Mouse (Mus musculus): ENCODE data around the gene Hist1h3i.

Hist1h3i gene

DNA sequence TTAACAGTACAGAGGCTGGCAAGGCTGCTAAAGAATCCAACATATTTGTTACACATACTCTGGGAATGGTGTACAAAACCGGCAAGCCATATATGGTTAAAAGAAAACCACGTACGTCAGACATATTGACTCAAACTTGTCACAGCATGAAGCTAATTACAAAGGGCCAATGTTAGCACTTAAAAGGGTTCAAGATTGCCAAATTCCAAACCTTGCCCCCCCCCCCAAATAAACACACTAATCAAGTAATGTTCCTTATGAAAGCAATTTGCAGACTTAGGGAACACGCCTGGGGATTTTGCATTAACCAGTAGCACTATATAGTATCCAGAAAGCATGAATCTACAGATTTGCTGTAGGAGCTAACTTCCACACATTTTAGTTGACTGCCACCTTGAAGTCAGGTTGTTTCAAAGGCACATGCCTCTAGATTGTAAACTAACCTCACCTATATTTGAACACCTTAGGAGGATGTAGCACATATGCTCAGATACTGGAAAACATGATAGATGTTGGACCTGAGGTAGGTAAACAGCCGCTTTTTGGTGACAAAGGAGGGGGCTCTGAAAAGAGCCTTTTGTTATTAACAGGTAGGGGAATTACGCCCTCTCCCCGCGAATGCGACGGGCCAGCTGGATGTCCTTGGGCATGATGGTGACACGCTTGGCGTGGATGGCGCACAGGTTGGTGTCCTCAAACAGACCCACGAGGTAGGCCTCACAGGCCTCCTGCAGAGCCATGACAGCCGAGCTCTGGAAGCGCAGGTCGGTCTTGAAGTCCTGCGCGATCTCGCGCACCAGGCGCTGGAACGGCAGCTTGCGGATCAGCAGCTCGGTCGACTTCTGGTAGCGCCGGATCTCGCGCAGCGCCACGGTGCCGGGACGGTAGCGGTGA is 562 bp downstream of the Hist1h3i start:
- DNase-seq = peak; percentile 44 to 68

DNA sequence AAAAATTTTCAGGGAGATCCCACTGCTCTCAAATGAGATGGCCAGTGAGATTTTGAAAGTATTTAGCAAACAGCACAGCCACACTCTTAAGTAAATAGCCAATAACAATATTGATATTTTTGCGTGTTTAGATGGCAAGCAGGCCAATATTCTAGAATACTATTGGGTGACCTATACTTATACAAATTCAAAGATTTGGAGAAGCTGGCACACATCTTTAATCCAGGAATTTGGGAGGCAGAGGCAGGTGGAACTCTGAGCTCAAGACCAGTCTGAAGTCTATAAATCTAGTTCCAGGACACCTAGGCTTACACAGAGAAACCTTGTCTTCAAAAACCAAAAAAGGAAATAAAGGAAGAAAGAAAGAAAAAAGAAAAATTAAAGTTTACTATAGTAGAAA is 1.5 kb downstream of the Hist1h3i start:
- DNase-seq = no peak

DNA sequence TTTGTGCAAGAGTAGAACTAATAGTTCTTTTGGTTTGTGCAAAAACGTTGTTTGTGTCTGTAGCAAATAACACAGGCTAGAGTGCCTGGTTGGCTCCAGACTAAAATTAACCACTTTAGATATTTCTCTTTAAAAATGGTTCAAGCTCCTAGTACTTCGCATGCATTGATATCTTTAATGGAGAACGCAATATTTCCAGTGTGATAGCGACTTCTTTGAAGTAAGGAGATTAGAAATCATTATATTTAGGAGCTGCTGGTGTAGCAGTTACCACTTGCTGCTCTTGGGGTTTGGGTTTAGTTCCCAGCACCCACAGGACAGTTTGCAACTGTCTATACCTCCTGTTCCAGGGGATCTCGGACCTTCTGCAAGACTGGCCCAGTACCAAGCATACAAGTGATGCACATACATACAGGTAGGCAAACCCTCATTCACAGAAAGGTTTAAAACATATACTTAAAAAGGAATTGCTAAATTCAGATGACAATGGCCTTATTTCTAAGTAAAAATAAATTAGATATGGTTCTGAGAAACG is 2.1 kb downstream of the Hist1h3i start:
- no peak for DNase-seq

DNA sequence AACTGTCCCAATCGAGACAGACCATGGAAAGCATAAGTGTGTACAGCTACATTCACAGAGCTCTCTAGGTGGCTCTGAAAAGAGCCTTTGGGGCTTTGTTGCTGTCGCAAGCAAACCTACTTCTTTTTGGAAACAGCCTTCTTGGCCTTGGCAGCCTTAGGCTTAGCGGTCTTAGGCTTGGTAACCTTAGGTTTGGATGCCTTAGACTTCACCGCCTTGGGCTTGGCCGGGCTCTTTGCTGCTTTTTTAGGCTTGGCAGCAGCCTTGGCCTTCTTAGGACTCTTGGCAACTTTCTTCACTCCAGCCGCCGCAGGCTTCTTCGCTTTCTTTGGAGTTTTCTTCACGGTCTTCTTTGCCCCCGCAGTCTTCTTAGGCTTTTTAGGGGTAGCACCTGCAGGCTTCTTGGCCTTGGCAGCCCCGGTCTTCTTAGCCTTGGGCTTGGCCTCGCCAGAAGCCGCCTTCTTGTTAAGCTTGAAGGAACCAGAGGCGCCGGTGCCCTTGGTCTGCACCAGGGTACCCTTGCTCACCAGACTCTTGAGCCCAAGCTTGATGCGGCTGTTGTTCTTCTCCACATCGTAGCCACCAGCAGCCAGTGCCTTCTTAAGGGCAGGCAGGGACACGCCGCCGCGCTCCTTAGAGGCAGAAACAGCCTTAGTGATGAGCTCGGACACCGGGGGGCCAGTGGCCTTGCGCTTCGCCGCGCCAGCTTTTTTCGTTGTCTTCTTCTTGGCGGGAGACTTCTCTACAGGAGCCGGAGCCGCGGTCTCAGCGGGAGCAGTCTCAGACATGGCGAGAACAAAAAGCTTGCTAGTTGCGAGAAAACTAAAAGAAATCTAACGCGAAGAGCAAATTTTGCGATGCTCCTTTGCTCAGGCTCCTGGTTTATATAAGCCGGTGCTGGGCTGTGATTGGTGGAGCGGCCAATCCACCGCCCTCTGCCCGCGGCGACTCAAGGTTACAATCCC is 3.1 kb downstream of the Hist1h3i start, which contains the start of gene Hist1h1b:
Gene Hist1h1b, minus strand, starts transcription at position 859 of the 965 bp plus-strand sequence.
- DNase-seq = peak; percentile 59 to 62

DNA sequence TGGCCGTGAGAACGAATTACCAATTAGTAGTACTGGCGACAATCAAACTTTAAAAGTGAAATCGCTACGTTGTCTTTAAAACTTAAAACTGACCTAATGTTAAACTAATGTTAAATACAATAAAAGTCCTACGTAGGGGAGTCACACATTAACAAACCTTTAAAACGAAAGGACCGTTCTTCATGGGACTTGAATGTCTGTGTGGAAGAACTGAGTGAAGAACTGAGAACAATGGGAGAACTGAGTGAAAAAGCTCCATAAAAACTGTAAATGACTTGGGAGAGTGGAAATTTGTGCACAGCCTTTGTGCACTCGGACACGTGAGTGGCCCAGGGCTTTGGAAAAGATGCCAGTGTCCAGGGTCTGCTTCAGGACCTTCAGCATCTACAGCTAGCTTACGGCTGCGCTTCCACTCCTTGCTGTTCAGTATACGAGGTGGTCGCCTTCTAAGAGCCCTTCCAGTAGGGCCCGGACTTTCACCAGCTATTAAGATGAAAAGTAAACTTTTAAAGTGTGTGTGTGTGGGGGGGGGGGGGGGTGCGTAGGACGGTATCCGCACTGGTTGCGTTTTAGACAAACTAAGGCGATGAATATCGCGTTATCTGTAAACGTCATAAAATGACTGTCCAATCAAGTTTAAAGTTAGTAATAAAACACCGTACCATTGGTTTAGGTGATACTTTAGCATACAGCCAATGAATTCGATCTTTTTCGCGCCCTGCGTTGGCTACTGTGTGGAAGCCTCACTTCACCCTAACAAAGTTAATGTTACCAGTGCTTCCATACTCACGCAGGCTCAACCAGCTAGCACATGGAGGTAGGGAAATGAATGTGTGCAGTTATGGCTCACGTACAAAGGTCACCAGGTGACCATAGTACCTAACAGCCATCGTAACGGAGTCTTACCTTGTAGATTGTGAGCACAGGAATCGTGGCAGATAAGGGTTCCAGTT is 4.1 kb downstream of the Hist1h3i start:
- peak; percentile 73 to 76 for DNase-seq

DNA sequence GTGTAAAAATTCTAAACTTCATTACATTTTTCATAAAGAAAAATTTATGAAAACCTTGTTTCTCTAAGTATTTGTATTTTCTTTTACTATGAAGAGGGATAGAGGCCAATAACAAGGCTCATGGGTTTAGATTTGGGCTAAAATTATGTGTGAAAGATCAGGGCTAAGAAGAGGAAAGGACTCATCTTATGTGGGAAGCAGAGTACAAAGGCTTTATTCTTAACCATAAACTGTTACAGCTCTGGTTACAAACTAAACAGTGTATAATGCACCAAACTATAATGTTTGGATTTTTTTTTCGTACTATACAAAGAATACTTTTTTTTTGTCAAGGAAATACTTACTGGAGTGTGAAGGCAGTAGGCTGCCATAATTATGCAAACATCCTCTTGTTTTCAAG is 27.5 kb downstream of the Hist1h3i start:
- no peak for DNase-seq

DNA sequence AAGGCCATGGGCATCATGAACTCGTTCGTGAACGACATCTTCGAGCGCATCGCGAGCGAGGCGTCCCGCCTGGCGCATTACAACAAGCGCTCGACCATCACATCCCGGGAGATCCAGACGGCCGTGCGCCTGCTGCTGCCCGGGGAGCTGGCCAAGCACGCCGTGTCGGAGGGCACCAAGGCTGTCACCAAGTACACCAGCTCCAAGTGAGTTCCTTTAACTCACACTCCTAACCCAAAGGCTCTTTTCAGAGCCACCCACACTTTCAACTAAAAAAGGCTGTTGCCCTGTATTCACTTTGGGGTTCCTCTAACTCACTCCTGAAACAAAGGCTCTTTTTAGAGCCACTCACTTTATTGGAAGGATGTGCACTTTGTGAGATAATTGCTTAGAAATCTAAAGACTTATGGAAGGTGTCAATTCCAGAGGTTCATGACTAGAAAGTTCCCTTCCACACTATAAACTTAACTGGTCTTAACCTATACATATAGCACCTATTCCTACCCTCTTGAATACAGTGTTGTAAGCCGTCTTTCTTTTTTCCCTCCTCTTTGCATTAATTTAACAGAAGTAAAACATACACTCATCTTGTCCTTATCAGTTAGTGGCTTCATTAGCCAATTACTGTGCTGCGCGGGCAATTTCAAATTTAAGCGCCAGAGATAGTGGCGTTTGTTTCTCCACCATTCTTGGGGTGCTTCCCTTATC is 28.7 kb downstream of the Hist1h3i start:
- DNase-seq = peak; percentile 54 to 56

DNA sequence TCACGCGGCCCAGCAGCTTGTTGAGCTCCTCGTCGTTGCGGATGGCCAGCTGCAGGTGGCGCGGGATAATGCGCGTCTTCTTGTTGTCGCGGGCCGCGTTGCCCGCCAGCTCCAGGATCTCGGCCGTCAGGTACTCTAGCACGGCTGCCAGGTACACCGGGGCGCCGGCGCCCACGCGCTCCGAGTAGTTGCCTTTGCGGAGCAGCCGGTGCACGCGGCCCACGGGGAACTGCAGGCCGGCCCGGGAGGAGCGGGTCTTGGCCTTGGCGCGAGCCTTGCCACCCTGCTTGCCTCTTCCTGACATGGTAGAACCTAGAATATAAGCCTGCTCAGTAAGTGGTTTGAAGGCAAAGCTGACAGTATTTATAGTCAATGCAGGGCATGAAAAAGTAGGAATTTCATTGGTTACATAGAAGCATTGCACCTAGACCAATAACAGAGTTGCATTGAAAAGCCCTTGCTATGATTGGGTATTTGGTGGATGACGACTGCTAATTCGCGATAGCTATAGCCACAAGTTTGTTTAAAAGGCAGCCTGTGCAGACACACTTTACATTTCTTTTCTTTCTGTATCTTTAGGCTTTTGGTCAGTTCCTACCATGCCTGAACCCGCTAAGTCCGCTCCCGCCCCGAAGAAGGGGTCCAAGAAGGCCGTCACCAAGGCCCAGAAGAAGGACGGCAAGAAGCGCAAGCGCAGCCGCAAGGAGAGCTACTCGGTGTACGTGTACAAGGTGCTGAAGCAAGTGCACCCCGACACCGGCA is 29.5 kb downstream of the Hist1h3i start, which contains the start of the genes Hist1h2ak and Hist1h2bn:
Gene Hist1h2ak, minus strand, starts transcription at position 304 of the 762 bp plus-strand sequence.
Gene Hist1h2bn, plus strand, starts transcription at position 600 of the 762 bp plus-strand sequence.
- peak; percentile 68 to 75 for DNase-seq

DNA sequence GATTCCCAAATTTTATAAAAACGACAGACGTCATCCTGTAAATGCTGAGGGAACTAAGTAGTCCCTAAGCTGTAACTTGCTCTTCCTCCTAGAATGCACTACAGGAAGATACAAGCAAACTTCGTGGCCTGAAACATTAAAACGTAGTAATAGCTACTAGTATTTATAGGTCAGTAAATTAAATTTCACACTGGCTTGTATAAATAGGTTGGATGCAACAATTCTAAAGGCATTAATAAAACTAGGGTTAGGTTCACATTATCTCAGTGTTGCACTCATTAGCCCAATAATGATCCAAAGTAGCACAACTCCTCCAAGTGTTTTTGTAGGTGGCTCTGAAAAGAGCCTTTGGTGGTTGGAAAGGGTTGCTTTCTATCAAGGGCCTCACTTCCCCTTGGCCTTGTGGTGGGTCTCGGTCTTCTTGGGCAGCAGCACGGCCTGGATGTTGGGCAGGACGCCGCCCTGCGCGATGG is 30.1 kb downstream of the Hist1h3i start:
- no peak for DNase-seq

DNA sequence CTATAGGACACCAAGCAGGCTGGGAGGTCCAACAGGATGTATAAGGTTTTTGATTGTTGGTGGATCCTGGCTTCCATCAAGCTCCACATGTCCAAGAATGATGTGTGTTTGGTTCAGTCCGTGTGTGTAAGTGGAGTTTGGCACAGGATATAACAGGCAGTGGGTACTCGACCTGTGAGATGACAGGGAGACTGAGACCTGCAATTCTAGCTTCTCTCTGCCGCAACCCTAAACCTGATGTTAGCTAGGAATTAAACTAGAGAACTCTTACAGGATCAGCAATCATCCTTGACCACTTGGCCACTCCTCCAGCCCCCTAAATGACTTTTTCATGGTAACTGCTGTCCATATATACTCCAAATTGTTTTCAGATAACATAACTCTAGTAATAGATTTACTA is 30.8 kb downstream of the Hist1h3i start:
- no peak for DNase-seq

DNA sequence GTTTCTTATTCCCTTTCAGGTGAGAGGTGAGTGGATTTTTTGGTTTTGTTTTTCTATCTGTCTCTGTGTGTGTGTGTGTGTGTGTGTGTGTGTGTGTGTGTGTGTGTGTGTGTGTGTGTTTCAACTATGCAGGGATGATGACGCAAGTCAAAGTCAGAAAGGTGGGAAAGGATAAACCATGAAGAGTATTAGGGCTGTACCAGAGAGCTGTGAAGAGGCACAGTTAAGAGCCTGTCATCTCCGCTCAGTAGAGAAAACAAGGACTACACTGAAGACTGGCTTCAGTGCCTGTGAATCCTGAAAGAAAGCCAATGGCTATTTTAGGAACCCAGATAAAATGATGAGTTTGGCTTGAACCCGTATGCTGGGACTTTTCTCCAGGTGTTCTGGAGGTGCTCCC is 31.3 kb downstream of the Hist1h3i start:
- DNase-seq = no peak

DNA sequence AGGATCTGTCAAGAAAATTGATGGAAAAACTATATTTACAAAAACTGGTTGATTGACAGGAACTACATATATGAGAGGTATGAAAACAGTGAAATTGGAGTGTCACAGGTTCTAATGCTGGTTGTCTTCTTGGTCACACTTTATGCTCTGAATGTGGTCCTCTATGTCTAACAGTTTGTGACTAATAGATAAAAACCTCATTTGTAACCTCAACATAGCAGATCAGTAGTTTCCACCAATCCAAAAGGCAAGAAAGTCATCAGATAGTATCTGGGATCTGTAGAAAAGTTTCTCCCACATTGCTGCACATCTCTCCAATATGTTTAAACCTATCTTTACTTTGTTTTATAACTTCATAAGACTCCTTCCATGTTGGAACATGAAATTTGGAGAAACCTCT is 31.8 kb downstream of the Hist1h3i start:
- DNase-seq = no peak

DNA sequence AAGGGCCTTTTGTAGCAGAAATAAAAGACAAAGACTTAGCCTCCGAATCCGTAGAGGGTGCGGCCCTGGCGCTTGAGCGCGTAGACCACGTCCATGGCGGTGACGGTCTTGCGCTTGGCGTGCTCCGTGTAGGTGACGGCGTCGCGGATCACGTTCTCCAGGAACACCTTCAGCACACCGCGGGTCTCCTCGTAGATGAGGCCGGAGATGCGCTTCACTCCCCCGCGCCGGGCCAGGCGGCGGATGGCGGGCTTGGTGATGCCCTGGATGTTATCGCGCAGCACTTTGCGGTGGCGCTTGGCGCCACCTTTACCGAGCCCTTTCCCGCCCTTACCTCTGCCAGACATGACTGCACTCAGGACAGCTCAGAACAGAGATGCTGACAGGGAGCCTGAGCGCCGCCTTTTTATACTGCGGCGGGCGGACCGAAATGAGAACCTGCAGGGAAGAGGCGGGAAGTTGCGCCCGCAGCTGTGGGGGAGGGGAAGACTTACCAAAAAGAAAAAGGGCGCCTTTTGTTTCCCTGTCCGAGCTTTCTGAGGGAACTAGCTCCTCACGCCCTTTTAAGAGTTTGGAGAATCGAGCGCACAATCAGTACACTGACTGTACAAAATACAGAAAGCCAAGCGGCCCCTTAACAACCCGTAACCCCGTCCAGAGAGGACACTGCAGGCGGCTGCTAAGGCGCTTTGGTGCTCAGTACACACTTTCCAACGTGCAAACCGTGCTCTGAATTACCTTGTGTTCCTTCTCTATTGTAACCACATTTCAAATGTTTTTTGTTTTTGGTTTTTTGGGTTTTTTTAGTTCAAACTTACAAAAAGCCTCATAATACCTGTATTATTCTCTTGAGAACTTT is 32.8 kb downstream of the Hist1h3i start, which contains the start of gene Hist1h4k:
Gene Hist1h4k, minus strand, starts transcription at position 347 of the 859 bp plus-strand sequence.
- DNase-seq = peak; percentile 89 to 92

DNA sequence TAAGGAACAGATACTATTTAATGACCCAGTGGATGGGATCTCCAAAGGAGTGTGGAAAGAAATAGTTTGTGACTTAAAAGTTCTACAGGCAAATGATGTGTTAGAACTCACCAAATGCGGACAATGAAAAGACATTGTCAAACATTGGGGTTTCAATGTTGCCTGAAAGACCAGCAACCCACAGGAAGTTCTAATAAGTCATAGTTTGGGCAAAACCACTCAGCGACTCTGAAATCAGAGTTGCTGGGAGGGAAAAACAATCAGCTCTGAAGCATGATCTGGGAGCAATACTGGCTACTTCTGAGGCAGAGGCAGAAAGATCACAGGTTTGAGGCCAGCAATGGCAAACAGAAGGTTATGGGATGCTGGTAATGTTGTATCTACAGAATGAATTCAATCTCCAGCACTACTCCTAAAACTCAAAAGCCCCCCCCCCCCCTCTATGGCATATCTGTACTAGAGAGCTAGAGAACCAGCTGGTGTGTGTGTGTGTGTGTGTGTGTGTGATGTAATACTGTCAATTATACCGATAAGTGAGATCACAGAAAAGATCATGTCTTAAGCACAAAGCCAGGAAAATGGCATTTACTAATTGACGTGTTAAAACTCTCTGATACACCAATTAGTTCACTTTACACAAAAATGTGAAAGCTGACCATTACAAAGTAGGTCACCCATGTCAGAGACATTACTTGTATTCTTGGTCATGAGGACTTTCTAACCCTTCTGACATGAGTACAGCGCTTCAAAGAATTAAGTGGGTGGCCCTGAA is 33.6 kb downstream of the Hist1h3i start:
- DNase-seq = no peak

DNA sequence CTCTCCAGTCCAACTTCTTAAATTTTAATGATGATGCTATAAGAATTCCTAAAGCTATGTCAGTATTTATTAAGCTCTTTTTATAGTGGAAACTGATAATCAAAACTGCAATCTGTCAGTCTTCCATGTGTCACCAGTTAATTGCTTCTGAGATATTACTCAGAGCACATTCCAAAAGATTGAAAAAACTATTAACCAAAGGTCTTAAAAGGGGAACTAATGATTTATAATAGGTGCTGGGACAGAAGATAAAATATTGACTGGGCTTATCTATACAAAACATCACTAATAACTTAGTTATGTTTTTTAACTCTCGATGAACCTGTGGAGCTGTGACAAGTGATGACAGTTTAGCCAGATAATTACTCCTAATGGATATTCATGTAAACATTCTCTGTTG is 38.2 kb downstream of the Hist1h3i start:
- DNase-seq = no peak

DNA sequence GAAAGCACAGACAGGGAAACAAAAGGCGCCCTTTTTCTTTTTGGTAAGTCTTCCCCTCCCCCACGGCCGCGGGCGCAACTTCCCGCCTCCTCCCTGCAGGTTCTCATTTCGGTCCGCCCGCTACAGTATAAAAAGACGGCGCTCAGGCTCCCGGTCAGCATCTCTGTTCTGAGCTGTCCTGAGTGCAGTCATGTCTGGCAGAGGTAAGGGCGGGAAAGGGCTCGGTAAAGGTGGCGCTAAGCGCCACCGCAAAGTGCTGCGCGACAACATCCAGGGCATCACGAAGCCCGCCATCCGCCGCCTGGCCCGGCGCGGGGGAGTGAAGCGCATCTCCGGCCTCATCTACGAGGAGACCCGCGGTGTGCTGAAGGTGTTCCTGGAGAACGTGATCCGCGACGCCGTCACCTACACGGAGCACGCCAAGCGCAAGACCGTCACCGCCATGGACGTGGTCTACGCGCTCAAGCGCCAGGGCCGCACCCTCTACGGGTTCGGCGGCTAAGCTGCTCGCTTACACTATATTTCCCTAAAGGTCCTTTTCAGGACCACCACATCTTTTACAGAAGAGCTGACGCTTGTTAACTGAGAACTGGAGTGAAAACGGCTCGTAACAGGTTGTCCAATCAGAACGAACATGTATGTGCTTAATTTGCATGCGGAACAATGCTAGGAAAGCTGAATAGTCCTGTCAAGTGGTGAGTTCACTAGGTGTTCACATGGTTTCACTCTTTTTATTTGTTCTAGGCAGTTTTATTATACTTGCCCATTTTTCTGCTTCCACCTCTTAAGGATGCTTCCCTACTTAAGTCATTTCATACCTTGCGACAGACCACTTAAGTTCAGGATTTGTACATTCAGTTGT is 48.0 kb downstream of the Hist1h3i start, which contains the start of gene Hist1h4j:
Gene Hist1h4j, plus strand, starts transcription at position 159 of the 862 bp plus-strand sequence.
- DNase-seq = peak; percentile 77 to 79
